Mouse (Mus musculus): Measurements from ENCODE around the gene Fbxl20. TPM values are rescaled to one million over a fixed set of nuclear protein-coding genes. Genes with fewer than 3 reads are reported as not detected.

Fbxl20 gene
- total RNA-seq, 1 experiment from 2014 or later = 24.8 TPM

GRCm38 (mm10) chr11:98034061-98034460 lies 116.1 kb downstream of the Fbxl20 start:
- ATAC-seq (replicated peaks in 1 of 2; ENCODE audit: insufficient read depth in 1 of 2, low FRiP score in 2 of 2, low TSS enrichment in 1 of 2, low read depth in 1 of 2, poor library complexity in 2 of 2, severe bottlenecking in 2 of 2) = no peak

Other genes with a start within 250 kb of the Fbxl20 start
- gene Plxdc1, start 164.0 kb downstream of the Fbxl20 start, total RNA-seq (2017) = 0.56 and 5.5 TPM in 2 replicates
- gene Arl5c, start 154.2 kb downstream of the Fbxl20 start, total RNA-seq (2017) = 1.3 and 3.2 TPM in 2 replicates
- 2.9 and 6.9 TPM in 2 replicates for gene Cacnb1, start 127.4 kb downstream of the Fbxl20 start, total RNA-seq (2017)
- gene Rpl19, start 123.7 kb downstream of the Fbxl20 start, total RNA-seq (2017) = 1,707 and 1,745 TPM in 2 replicates
- gene Stac2, start 96.9 kb downstream of the Fbxl20 start, total RNA-seq (2017) = not detected in 2 replicates
- gene Med1, start 42.9 kb upstream of the Fbxl20 start, total RNA-seq (2017) = 44.3 and 69.4 TPM in 2 replicates
- gene Cdk12, start 52.7 kb upstream of the Fbxl20 start, total RNA-seq (2017) = 68.2 and 73.3 TPM in 2 replicates
- gene Neurod2, start 179.2 kb upstream of the Fbxl20 start, total RNA-seq (2017) = not detected in 2 replicates
- 0.30 TPM in 1 of 2 replicates, not detected in the other for gene Ppp1r1b, start 198.0 kb upstream of the Fbxl20 start, total RNA-seq (2017)
- 16.5 and 24.5 TPM in 2 replicates for gene Stard3, start 208.0 kb upstream of the Fbxl20 start, total RNA-seq (2017)
- 0.56 TPM in 1 of 2 replicates, not detected in the other for gene Tcap, start 233.4 kb upstream of the Fbxl20 start, total RNA-seq (2017)
- gene Pnmt, start 236.0 kb upstream of the Fbxl20 start, total RNA-seq (2017) = not detected in 2 replicates